Comparison of ENCODE assay signal across 7 mouse cellular contexts in the genomic region with DNA sequence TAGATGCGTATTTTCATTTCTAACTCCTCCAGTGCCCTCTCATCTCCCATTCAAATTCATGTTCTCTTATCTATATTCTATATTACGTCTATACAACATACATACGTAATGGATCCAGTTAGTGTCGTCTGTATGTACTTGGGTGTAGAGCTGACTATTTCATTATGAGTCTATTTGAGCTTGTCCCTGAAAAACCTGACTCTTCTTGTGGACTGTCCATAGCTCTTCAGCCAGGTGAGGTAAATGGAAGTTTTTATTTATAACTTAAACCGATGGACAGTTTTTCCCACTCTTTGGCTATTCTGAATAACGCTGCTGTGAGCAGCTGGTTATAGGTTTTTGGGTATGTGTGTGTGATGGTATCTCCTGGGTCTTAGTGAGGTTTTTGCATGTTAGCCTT. TPM values are rescaled to one million over a fixed set of nuclear protein-coding genes. Genes with fewer than 3 reads are reported as not detected.
A peak's percentile ranks its signal among the peaks of the same experiment; 100 is the strongest.
DNase-seq lines count a peak whose midpoint lies in the region; ATAC-seq and TF ChIP-seq lines count a peak whose summit lies in the region.

No protein-coding gene starts in this region.

- no peak for DNase-seq in forebrain, embryonic 10.5 days (ENCODE audit: extremely low spot score, low spot score)
- DNase-seq in stomach, postnatal 0 days (ENCODE audit: low spot score), result no peak
- DNase-seq in left cerebral cortex, adult 11 months (ENCODE audit: low spot score), result no peak
- no peak for DNase-seq in embryo, embryonic 11 days

- H3K36me3 ChIP-seq in megakaryocyte, embryonic 14.5 days (replicated peaks; ENCODE audit: low read length), result peaks cover 40% of the 10 kb centered on the region
- H3K36me3 ChIP-seq in forebrain, embryonic 10.5 days (replicated peaks), result peaks cover 31% of the 10 kb centered on the region
- peaks cover 24% of the 10 kb centered on the region for H3K36me3 ChIP-seq in limb, embryonic 15.5 days
- peaks cover 8% of the 10 kb centered on the region; the same call in 1 of the 2 replicates for H3K36me3 ChIP-seq in stomach, postnatal 0 days (ENCODE audit: control insufficient read depth, insufficient read depth, low read length)

- no peak for TF ChIP-seq CTCF in stomach, postnatal 0 days (IDR thresholded peaks at IDR 0.05; ENCODE audit: low read depth)

- H3K4me2 ChIP-seq in limb, embryonic 15.5 days, result peak overlapping the region; percentile 65
- peak overlapping the region; percentile 73 for H3K4me2 ChIP-seq in stomach, postnatal 0 days (replicated peaks; ENCODE audit: low read depth)

- ATAC-seq in megakaryocyte, adult 5-6 weeks (ENCODE audit: poor library complexity, severe bottlenecking), result no peak
- ATAC-seq in limb, embryonic 15.5 days (ENCODE audit: insufficient number of reproducible peaks, low FRiP score, low TSS enrichment, low read depth), result no peak
- no peak for ATAC-seq in stomach, postnatal 0 days (ENCODE audit: low FRiP score, low TSS enrichment)

- peak overlapping the region; percentile 97; the same call in 1 of the 2 replicates for H3K27ac ChIP-seq in forebrain, embryonic 10.5 days
- H3K27ac ChIP-seq in limb, embryonic 15.5 days, result no peak overlapping the region
- no peak overlapping the region for H3K27ac ChIP-seq in stomach, postnatal 0 days (replicated peaks)

- H3K4me3 ChIP-seq in megakaryocyte, embryonic 14.5 days (replicated peaks), result peak overlapping the region; percentile 97
- H3K4me3 ChIP-seq in forebrain, embryonic 10.5 days, result peak overlapping the region; percentile 95
- peak overlapping the region; percentile 67 for H3K4me3 ChIP-seq in limb, embryonic 15.5 days
- H3K4me3 ChIP-seq in stomach, postnatal 0 days (ENCODE audit: low read depth, low read length), result peak overlapping the region; percentile 76

- no peaks in the 10 kb centered on the region for H3K9me3 ChIP-seq in megakaryocyte, embryonic 14.5 days
- no peaks in the 10 kb centered on the region for H3K9me3 ChIP-seq in forebrain, embryonic 10.5 days
- no peaks in the 10 kb centered on the region for H3K9me3 ChIP-seq in limb, embryonic 15.5 days
- no peaks in the 10 kb centered on the region for H3K9me3 ChIP-seq in stomach, postnatal 0 days (ENCODE audit: control insufficient read depth, low read length)

- H3K27me3 ChIP-seq in megakaryocyte, embryonic 14.5 days (replicated peaks), result no peaks in the 10 kb centered on the region
- no peaks in the 10 kb centered on the region for H3K27me3 ChIP-seq in forebrain, embryonic 10.5 days (ENCODE audit: poor library complexity, severe bottlenecking)
- no peaks in the 10 kb centered on the region for H3K27me3 ChIP-seq in limb, embryonic 15.5 days
- no peaks in the 10 kb centered on the region for H3K27me3 ChIP-seq in stomach, postnatal 0 days (ENCODE audit: control insufficient read depth, insufficient read depth, low read length)

- no peak for TF ChIP-seq EP300 in stomach, postnatal 0 days (optimal IDR thresholded peaks at IDR 0.05)

- WGBS in forebrain, embryonic 10.5 days, result 74% methylated on average over 6 of the region's 6 CpGs
- WGBS in limb, embryonic 15.5 days, result 55% methylated on average over 6 of the region's 6 CpGs
- 37% methylated on average over 6 of the region's 6 CpGs for WGBS in stomach, postnatal 0 days

- H3K9ac ChIP-seq in limb, embryonic 15.5 days, result no peak overlapping the region
- peak overlapping the region; percentile 88; the same call in 1 of the 2 replicates for H3K9ac ChIP-seq in stomach, postnatal 0 days (ENCODE audit: low read length)

- H3K4me1 ChIP-seq in megakaryocyte, embryonic 14.5 days, result peaks cover 51% of the 10 kb centered on the region
- H3K4me1 ChIP-seq in forebrain, embryonic 10.5 days, result peaks cover 19% of the 10 kb centered on the region
- H3K4me1 ChIP-seq in limb, embryonic 15.5 days, result peaks cover 7% of the 10 kb centered on the region
- no peaks in the 10 kb centered on the region; the same call in 1 of the 2 replicates for H3K4me1 ChIP-seq in stomach, postnatal 0 days (replicated peaks; ENCODE audit: control insufficient read depth, insufficient read depth)

RNA-seq across cellular contexts. Expression of a gene that starts 0.9 kb away (rescaled TPM):
- 20.8 and 26.9 TPM in 2 replicates for polyA plus RNA-seq in megakaryocyte, embryonic 14.5 days (2012; ENCODE audit: insufficient read depth, low replicate concordance)
- 163 and 172 TPM in 2 replicates for total RNA-seq in megakaryocyte, adult 5-6 weeks (2015)
- 250 and 263 TPM in 2 replicates for total RNA-seq in megakaryocyte, adult 5-6 weeks (2017)
- polyA plus RNA-seq in forebrain, embryonic 10.5 days (2016; fragmentation: Nextera tagmentation; extraction: Ambion mirVana), result 55.2 and 59.3 TPM in 2 replicates
- 67.8 and 68.7 TPM in 2 replicates for polyA plus RNA-seq in limb, embryonic 15.5 days (2015; fragmentation: Nextera tagmentation; extraction: Ambion mirVana)
- 31.0 and 32.5 TPM in 2 replicates for polyA plus RNA-seq in stomach, postnatal 0 days (2015; fragmentation: Nextera tagmentation; extraction: Ambion mirVana)

RNA-seq across cellular contexts. Expression of a gene that starts 1.1 kb away (rescaled TPM):
- polyA plus RNA-seq in megakaryocyte, embryonic 14.5 days (2012; ENCODE audit: insufficient read depth, low replicate concordance), result 17.8 and 30.5 TPM in 2 replicates
- 33.8 and 35.7 TPM in 2 replicates for total RNA-seq in megakaryocyte, adult 5-6 weeks (2015)
- total RNA-seq in megakaryocyte, adult 5-6 weeks (2017), result 37.8 and 39.7 TPM in 2 replicates
- 64.5 and 65.7 TPM in 2 replicates for polyA plus RNA-seq in forebrain, embryonic 10.5 days (2016; fragmentation: Nextera tagmentation; extraction: Ambion mirVana)
- 31.1 and 34.0 TPM in 2 replicates for polyA plus RNA-seq in limb, embryonic 15.5 days (2015; fragmentation: Nextera tagmentation; extraction: Ambion mirVana)
- polyA plus RNA-seq in stomach, postnatal 0 days (2015; fragmentation: Nextera tagmentation; extraction: Ambion mirVana), result 21.1 and 23.0 TPM in 2 replicates

RNA-seq across cellular contexts. Expression of a gene that starts 22.2 kb away (rescaled TPM):
- 46.0 and 113 TPM in 2 replicates for polyA plus RNA-seq in megakaryocyte, embryonic 14.5 days (2012; ENCODE audit: insufficient read depth, low replicate concordance)
- 33.8 and 35.8 TPM in 2 replicates for total RNA-seq in megakaryocyte, adult 5-6 weeks (2015)
- 22.6 and 23.5 TPM in 2 replicates for total RNA-seq in megakaryocyte, adult 5-6 weeks (2017)
- 168 and 172 TPM in 2 replicates for polyA plus RNA-seq in forebrain, embryonic 10.5 days (2016; fragmentation: Nextera tagmentation; extraction: Ambion mirVana)
- polyA plus RNA-seq in limb, embryonic 15.5 days (2015; fragmentation: Nextera tagmentation; extraction: Ambion mirVana), result 102 and 104 TPM in 2 replicates
- 156 and 162 TPM in 2 replicates for polyA plus RNA-seq in stomach, postnatal 0 days (2015; fragmentation: Nextera tagmentation; extraction: Ambion mirVana)
